Mouse (Mus musculus) regulatory T cell (primary cell): ENCODE results near the gene Cd93.

Source experiments
- in situ Hi-C: fragments of 300-600 bp; cut with MboI, MseI; formaldehyde crosslinking; loops from one replicate; pipeline ENCODE4 v1.15.1; 2025; ENCODE audit warnings: high pct_unique_total_duplicates

Cd93 gene

GRCm38 (mm10) chr2:148443249-148443958 is at the start of gene Cd93:
TSS of gene Cd93 (minus strand) at chr2:148443563.
- in situ Hi-C loops: no loop called here

- in situ Hi-C loops: no loop called here
Observed at GRCm38 (mm10) chr2:148492108-148492507, 48.7 kb upstream of the Cd93 start.

GRCm38 (mm10) chr2:148490150-148490549 is 46.8 kb upstream of the Cd93 start:
- in situ Hi-C loops: no loop called here

- in situ Hi-C loops: no loop called here
Observed at GRCm38 (mm10) chr2:148488885-148489284, 45.5 kb upstream of the Cd93 start.

GRCm38 (mm10) chr2:148485576-148485975 is 42.2 kb upstream of the Cd93 start:
- in situ Hi-C loops: no loop called here

GRCm38 (mm10) chr2:148480376-148480775 is 37.0 kb upstream of the Cd93 start:
- in situ Hi-C loops: no loop called here

GRCm38 (mm10) chr2:148478141-148478701 is 34.9 kb upstream of the Cd93 start:
- in situ Hi-C loops: no loop called here

GRCm38 (mm10) chr2:148477346-148477745 is 34.0 kb upstream of the Cd93 start:
- in situ Hi-C loops: no loop called here

GRCm38 (mm10) chr2:148476576-148476975 is 33.2 kb upstream of the Cd93 start:
- in situ Hi-C loops: no loop called here

GRCm38 (mm10) chr2:148475879-148476495 is 32.6 kb upstream of the Cd93 start:
- in situ Hi-C loops: no loop called here

- in situ Hi-C loops: no loop called here
Observed at GRCm38 (mm10) chr2:148469341-148470238, 26.2 kb upstream of the Cd93 start.

- in situ Hi-C loops: no loop called here
Observed at GRCm38 (mm10) chr2:148467921-148468440, 24.6 kb upstream of the Cd93 start.

GRCm38 (mm10) chr2:148455341-148455740 is 12.0 kb upstream of the Cd93 start:
- in situ Hi-C loops: no loop called here

GRCm38 (mm10) chr2:148454014-148454542 is 10.7 kb upstream of the Cd93 start:
- in situ Hi-C loops: no loop called here

GRCm38 (mm10) chr2:148453061-148453460 is 9.7 kb upstream of the Cd93 start:
- in situ Hi-C loops: no loop called here

GRCm38 (mm10) chr2:148451498-148451897 is 8.1 kb upstream of the Cd93 start:
- in situ Hi-C loops: no loop called here

GRCm38 (mm10) chr2:148450616-148451015 is 7.3 kb upstream of the Cd93 start:
- in situ Hi-C loops: no loop called here

- in situ Hi-C loops: no loop called here
Observed at GRCm38 (mm10) chr2:148449659-148450058, 6.3 kb upstream of the Cd93 start.

GRCm38 (mm10) chr2:148446446-148446845 is 3.1 kb upstream of the Cd93 start:
- in situ Hi-C loops: no loop called here

- in situ Hi-C loops: no loop called here
Observed at GRCm38 (mm10) chr2:148445616-148446015, 2.3 kb upstream of the Cd93 start.

GRCm38 (mm10) chr2:148444472-148444871 is 1.1 kb upstream of the Cd93 start:
- in situ Hi-C loops: no loop called here

- in situ Hi-C loops: no loop called here
Observed at GRCm38 (mm10) chr2:148442710-148443109, 653 bp downstream of the Cd93 start.
